Mouse (Mus musculus): ENCODE measurements at regions not wholly inside any gene's neighbourhood (a gene's known extent, or its start where the extent isn't known, plus 50 kb on each side); places are given as distances from the start of the nearest gene placed in this dataset.

DNA sequence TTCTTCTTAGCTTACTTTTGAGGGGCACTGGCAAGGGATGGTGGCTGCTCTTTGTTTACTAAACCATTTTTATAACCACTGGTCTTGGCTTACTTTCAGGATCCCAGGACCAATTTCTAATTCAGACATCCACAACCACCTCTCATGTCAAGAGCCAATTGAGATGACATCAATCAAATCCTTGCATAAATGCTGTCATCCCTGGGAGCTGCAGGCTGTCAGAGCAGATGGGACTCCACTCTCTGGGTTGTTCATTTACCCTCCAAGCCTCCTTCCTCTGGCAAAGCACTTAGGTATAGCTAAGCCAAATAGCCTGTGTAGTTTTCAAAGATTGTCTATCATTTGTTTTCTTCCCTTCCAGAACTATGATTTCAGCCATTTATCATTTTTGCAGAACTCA is 385.0 kb upstream of the Lrrc7 start:
- Histone ChIP-seq H3K27ac (no peak overlapping the region), H3K4me1 (no peaks in the 10 kb centered on the region), H3K4me2 (no peak overlapping the region), H3K36me3 (replicated peaks) (no peaks in the 10 kb centered on the region), H3K27me3 (no peaks in the 10 kb centered on the region), H3K4me3 (replicated peaks) (no peak overlapping the region), H3K9me3 (no peaks in the 10 kb centered on the region), H3K9ac (no peak overlapping the region)
- no peak for ATAC-seq (ENCODE audit: low FRiP score)

DNA sequence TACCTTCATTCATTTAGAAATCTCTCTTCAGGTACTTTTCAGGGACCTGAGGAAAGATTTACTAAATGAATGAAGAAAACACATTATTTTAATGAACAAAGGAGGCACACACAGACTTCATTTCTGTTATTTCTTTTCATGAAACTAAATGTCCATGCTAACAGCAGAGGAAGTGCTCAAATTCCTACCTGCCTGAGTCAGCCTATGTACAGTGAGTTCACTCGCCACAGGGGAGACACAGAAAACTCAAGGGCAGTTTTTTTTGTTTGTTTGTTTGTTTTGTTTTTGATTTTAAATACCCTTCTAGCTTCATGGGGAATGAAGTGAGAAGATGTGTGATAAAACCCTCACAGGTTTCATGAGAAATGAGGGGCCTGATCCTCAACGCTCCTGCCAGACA is 343.1 kb upstream of the Lrrc7 start:
- no peak for ATAC-seq (ENCODE audit: low FRiP score)
- no peak overlapping the region for H3K9ac ChIP-seq
- no peaks in the 10 kb centered on the region for H3K36me3 ChIP-seq (replicated peaks)
- no peak overlapping the region for H3K4me3 ChIP-seq (replicated peaks)
- H3K4me1 ChIP-seq, result no peaks in the 10 kb centered on the region
- H3K9me3 ChIP-seq, result no peaks in the 10 kb centered on the region
- no peaks in the 10 kb centered on the region for H3K27me3 ChIP-seq
- WGBS, result 84% methylated on average over 2 of the region's 2 CpGs
- no peak overlapping the region for H3K27ac ChIP-seq
- H3K4me2 ChIP-seq, result no peak overlapping the region

DNA sequence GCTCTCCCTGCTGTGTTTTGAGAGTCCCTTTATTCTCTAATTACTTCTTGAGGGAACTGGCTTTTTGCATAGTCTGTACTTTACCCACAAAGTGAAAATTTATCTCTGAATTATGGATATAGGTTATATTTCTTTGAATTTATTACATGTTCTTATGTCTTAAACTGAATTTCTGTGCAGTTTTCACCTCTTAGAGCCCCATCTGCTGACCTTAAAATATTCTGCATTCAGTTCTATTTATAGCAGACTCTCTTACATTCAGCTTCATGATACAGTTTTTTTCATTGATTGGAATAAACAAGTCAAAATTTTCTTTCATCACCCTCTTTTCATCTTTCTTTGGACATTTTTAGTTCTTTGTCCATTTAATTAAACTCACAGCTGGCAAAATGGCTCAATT is 337.4 kb upstream of the Lrrc7 start:
- no peak overlapping the region for H3K4me2 ChIP-seq
- H3K9me3 ChIP-seq, result no peaks in the 10 kb centered on the region
- H3K4me3 ChIP-seq (replicated peaks), result no peak overlapping the region
- ATAC-seq (ENCODE audit: low FRiP score), result no peak
- H3K27ac ChIP-seq, result no peak overlapping the region
- H3K9ac ChIP-seq, result no peak overlapping the region
- H3K4me1 ChIP-seq, result no peaks in the 10 kb centered on the region
- H3K27me3 ChIP-seq, result no peaks in the 10 kb centered on the region
- H3K36me3 ChIP-seq (replicated peaks), result no peaks in the 10 kb centered on the region

DNA sequence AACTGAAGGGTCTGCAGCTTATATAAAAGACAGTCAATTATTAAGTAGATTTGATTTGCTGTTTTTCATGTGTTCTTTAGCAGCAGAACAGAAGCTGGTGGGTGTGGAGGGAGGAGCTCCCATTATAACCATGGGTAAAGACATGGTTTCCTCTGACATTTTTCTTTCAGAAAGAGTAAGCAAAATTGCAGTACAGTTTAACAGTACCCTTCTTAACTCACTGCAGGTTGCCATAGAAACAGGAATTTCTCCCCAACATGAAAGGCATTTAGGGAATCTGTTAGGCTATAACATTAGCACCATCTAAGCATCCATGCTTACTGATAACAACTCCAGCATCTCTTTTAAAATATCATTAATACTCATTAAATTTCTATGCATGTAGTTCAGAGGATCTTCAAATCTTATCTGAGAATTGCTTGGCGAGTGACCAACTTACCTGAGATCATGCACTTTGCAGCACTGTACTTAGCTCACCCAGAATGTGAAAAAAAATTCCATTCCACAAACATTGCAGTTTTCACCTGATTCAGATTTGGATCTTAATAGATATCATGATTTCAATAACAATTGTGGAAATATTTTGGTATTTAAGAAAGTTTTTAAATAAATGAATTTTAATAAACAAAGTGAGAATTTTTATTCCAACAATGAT is 324.8 kb upstream of the Lrrc7 start:
- 77% methylated on average over 1 of the region's 1 CpGs for WGBS
- no peak overlapping the region for H3K4me2 ChIP-seq
- ATAC-seq (ENCODE audit: low FRiP score), result peak; percentile 57

DNA sequence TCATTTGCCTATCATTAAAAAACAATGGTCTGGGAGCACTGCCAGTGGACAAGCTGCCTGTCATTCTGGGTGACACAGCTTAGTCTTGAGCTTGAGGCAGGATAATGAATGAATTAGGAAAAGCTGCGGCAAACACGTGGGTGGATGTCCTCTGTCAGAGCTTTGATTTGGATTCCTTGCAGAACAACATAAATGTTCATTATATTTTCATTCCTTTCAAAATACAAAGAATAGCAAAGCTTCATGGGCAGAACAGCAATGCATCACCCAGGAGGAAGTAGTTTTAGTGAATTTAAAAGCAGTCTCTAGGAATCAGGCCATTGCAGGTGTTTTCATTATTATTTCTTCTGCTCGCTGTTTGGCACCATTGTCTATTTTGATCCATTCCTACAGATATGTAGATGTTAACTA is 324.3 kb upstream of the Lrrc7 start:
- H3K27me3 ChIP-seq, result no peaks in the 10 kb centered on the region
- peak; percentile 84; the same call in 1 of the 2 replicates for ATAC-seq (ENCODE audit: low FRiP score)
- 45% methylated on average over 3 of the region's 3 CpGs for WGBS
- H3K9me3 ChIP-seq, result no peaks in the 10 kb centered on the region
- H3K36me3 ChIP-seq (replicated peaks), result no peaks in the 10 kb centered on the region
- H3K27ac ChIP-seq, result no peak overlapping the region
- no peak overlapping the region for H3K4me3 ChIP-seq (replicated peaks)
- H3K4me1 ChIP-seq, result peaks cover 6% of the 10 kb centered on the region; the same call in 1 of the 2 replicates
- no peak overlapping the region for H3K4me2 ChIP-seq
- no peak overlapping the region for H3K9ac ChIP-seq

More for the DNA sequence above, 324.8 kb upstream of the Lrrc7 start:
- peaks cover 6% of the 10 kb centered on the region; the same call in 1 of the 2 replicates for H3K4me1 ChIP-seq
- H3K4me3 ChIP-seq (replicated peaks), result no peak overlapping the region
- H3K27me3 ChIP-seq, result no peaks in the 10 kb centered on the region
- no peaks in the 10 kb centered on the region for H3K36me3 ChIP-seq (replicated peaks)
- no peak overlapping the region for H3K9ac ChIP-seq
- no peaks in the 10 kb centered on the region for H3K9me3 ChIP-seq
- H3K27ac ChIP-seq, result no peak overlapping the region
